8 mouse cellular contexts compared by ENCODE assay signal in the genomic region with DNA sequence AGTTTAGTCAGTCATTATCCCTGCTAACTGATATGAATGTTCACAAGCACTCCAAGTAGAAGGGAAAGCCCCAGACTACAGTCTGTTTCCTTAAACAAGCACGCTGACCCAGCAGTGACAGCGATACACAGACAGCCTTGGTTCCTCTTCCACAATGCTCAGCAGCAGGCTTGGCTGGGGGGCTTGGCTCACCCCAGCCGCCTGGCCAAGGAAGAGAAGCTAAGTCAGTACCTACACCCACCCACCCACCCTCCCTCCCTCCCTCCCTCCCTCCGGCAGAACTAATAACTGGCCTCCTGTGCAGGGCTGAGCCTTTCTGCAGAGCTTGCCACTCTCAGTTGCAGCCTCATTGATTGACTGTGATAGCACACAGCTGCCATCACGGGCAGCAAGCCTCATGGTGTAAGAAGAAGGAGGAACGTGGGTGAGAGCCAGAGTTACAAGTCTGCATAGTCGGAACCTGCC. TPM values are rescaled to one million over a fixed set of nuclear protein-coding genes. Genes with fewer than 3 reads are reported as not detected.
DNase-seq lines count a peak whose midpoint lies in the region; ATAC-seq lines count a peak whose summit lies in the region.

No protein-coding gene starts in this region.

- ATAC-seq in kidney, embryonic 15.5 days (replicated peaks; ENCODE audit: low FRiP score): no peak
- ATAC-seq in activated CD4-positive, CD25-positive, alpha-beta regulatory T cell, adult 4 months: peak; percentile 40
- no peak for ATAC-seq in heart, embryonic 13.5 days (ENCODE audit: extremely low read depth, insufficient number of reproducible peaks, low FRiP score, low TSS enrichment)

- no peak overlapping the region for H3K9ac ChIP-seq in kidney, embryonic 15.5 days
- H3K9ac ChIP-seq in heart, embryonic 13.5 days: peak overlapping the region; percentile 6; the same call in 1 of the 2 replicates

- H3K4me1 ChIP-seq in kidney, embryonic 15.5 days: peaks cover 54% of the 10 kb centered on the region
- peaks cover 62% of the 10 kb centered on the region for H3K4me1 ChIP-seq in heart, embryonic 13.5 days

- 0 out of 2 replicates have a peak overlapping the region, but pooled peaks have one; percentile 24 for H3K27ac ChIP-seq in kidney, embryonic 15.5 days
- H3K27ac ChIP-seq in heart, embryonic 13.5 days (replicated peaks): peak overlapping the region; percentile 55

- no peaks in the 10 kb centered on the region for H3K27me3 ChIP-seq in kidney, embryonic 15.5 days
- H3K27me3 ChIP-seq in heart, embryonic 13.5 days (replicated peaks): no peaks in the 10 kb centered on the region

- no peaks in the 10 kb centered on the region for H3K9me3 ChIP-seq in kidney, embryonic 15.5 days (replicated peaks)
- no peaks in the 10 kb centered on the region for H3K9me3 ChIP-seq in heart, embryonic 13.5 days

- H3K4me2 ChIP-seq in kidney, embryonic 15.5 days: no peak overlapping the region
- no peak overlapping the region for H3K4me2 ChIP-seq in heart, embryonic 13.5 days

- 29% methylated on average over 7 of the region's 7 CpGs for WGBS in kidney, embryonic 15.5 days
- 23% methylated on average over 7 of the region's 7 CpGs for WGBS in heart, embryonic 13.5 days

- no peak for DNase-seq in kidney, adult 9 months
- DNase-seq in lung, postnatal 25 days (ENCODE audit: low spot score): peak; percentile 46
- no peak for DNase-seq in adrenal gland, postnatal 25 days
- no peak for DNase-seq in Muller cell, postnatal 12 days (ENCODE audit: inconsistent ontology term)
- no peak for DNase-seq in left cerebral cortex, adult 18-20 months (ENCODE audit: low spot score in 2 of 2)

- peaks cover 7% of the 10 kb centered on the region for H3K36me3 ChIP-seq in kidney, embryonic 15.5 days
- H3K36me3 ChIP-seq in heart, embryonic 13.5 days: peaks cover 30% of the 10 kb centered on the region

- H3K4me3 ChIP-seq in kidney, embryonic 15.5 days (replicated peaks): no peak overlapping the region
- H3K4me3 ChIP-seq in heart, embryonic 13.5 days: no peak overlapping the region

RNA-seq across cellular contexts. Expression of gene Nuak1, which starts 38.5 kb away (rescaled TPM):
- 3.0 and 3.2 TPM in 2 replicates for polyA plus RNA-seq in kidney, embryonic 15.5 days (2015; fragmentation: Nextera tagmentation; extraction: Ambion mirVana)
- polyA plus RNA-seq in activated CD4-positive, CD25-positive, alpha-beta regulatory T cell, adult 4 months (2017; shearing (Covaris generic)): not detected
- polyA plus RNA-seq in heart, embryonic 13.5 days (2015; fragmentation: Nextera tagmentation; extraction: Ambion mirVana): 2.3 and 2.6 TPM in 2 replicates
- 6.8 and 7.8 TPM in 2 replicates for total RNA-seq in adrenal gland, postnatal 25 days (2021)
- total RNA-seq in left cerebral cortex, adult 18-20 months (2021): 10 to 100 TPM; 87.8 to 89.7 TPM
